Mouse (Mus musculus) liver, embryonic 14.5 days (tissue): ENCODE data around the gene Pold2.

Source experiments
- CTCF ChIP-seq: IDR thresholded peaks from 2 replicates; pipeline ENCODE4 v1.5.1; 2016; ENCODE audit warnings: antibody characterized with exemption, low read depth, control low read depth
- EP300 ChIP-seq: IDR thresholded peaks from 2 replicates; pipeline ENCODE4 v1.6.1; 2016; ENCODE audit warnings: antibody characterized with exemption, low read depth

GRCm38 (mm10) chr11:5905778-5906518, 27.9 kb upstream of the Pold2 start:
- TF ChIP-seq CTCF (no peak), EP300 (no peak)
